Mouse (Mus musculus) intestine, postnatal 0 days (tissue): ENCODE data around the gene Prkcb. TPM values are rescaled to one million over a fixed set of nuclear protein-coding genes. Genes with fewer than 3 reads are reported as not detected.

Source experiments
- ATAC-seq: fragments of 200-750 bp; cut with Nextera tagmentation; 2 replicates; pipeline ENCODE4 v1.8.0; 2017; ENCODE audit warnings: mild to moderate bottlenecking, moderate TSS enrichment, moderate library complexity
- H3K27ac ChIP-seq: fragments of 300-500 bp; sonication (generic); 2 replicates; pipeline ENCODE4 v1.5.1; 2014; ENCODE audit warnings: mild to moderate bottlenecking, low read depth, low read length, moderate library complexity
- H3K27me3 ChIP-seq: fragments of 300-500 bp; sonication (generic); replicated peaks from 2 replicates; pipeline ENCODE4 v1.6.1; 2014; ENCODE audit warnings: low read length, mixed read lengths; ENCODE audit not compliant: control insufficient read depth, insufficient read depth
- H3K36me3 ChIP-seq: fragments of 300-500 bp; sonication (generic); 2 replicates; pipeline ENCODE4 v1.6.1; 2014; ENCODE audit warnings: mild to moderate bottlenecking, moderate library complexity; ENCODE audit not compliant: control insufficient read depth, insufficient read depth
- H3K4me1 ChIP-seq: fragments of 300-500 bp; sonication (generic); replicated peaks from 2 replicates; pipeline ENCODE4 v1.6.1; 2014; ENCODE audit warnings: antibody characterized with exemption, low read length, mixed read lengths; ENCODE audit not compliant: control insufficient read depth, insufficient read depth
- H3K4me2 ChIP-seq: fragments of 300-500 bp; sonication (generic); replicated peaks from 2 replicates; pipeline ENCODE4 v1.6.1; 2014; ENCODE audit warnings: low read depth, mild to moderate bottlenecking, moderate library complexity
- H3K4me3 ChIP-seq: fragments of 300-500 bp; sonication (generic); 2 replicates; pipeline ENCODE4 v1.5.1; 2014; ENCODE audit warnings: low read depth, low read length
- H3K9ac ChIP-seq: fragments of 300-500 bp; sonication (generic); 2 replicates; pipeline ENCODE4 v1.6.1; 2014; ENCODE audit warnings: mild to moderate bottlenecking, low read depth, low read length
- H3K9me3 ChIP-seq: fragments of 300-500 bp; sonication (generic); 2 replicates; pipeline ENCODE4 v1.6.1; 2016; ENCODE audit warnings: mixed run types; ENCODE audit not compliant: control insufficient read depth
- CTCF ChIP-seq: sonication (generic); IDR thresholded peaks from 2 replicates; pipeline ENCODE4 v1.5.1; 2016; ENCODE audit warnings: low read depth, mild to moderate bottlenecking, control low read depth, antibody characterized with exemption, moderate library complexity
- WGBS: fragments of 180-500 bp; shearing (Covaris S2); extraction: QIAGEN DNeasy Blood & Tissue Kit; methylation state at CpG from one replicate; pipeline ENCODE4 v1.1.7; 2014; 5-methylcytosine and 5-hydroxymethylcytosine counted together
- polyA plus RNA-seq: library from polyadenylated mRNA; unstranded; fragments of >200 nt; fragmentation: Nextera tagmentation; extraction: Ambion mirVana; gene quantifications from 2 replicates; pipeline ENCODE4 v1.2.1, GENCODE M21; 2015

Gene Prkcb
- polyA plus RNA-seq, 1 experiment from 2014 or later, result 4.7 TPM

- Histone ChIP-seq H3K9me3 (no peaks in the 10 kb centered on the region), H3K4me3 (no peak overlapping the region), H3K4me1 (no peaks in the 10 kb centered on the region), H3K27me3 (no peaks in the 10 kb centered on the region), H3K4me2 (no peak overlapping the region), H3K27ac (no peak overlapping the region), H3K36me3 (no peaks in the 10 kb centered on the region), H3K9ac (no peak overlapping the region)
- WGBS, result 67% methylated on average over 9 of the region's 9 CpGs
- TF ChIP-seq CTCF, result no peak
- no peak for ATAC-seq
Observed at GRCm38 (mm10) chr7:122596596-122597170, 308.1 kb downstream of the Prkcb start.

- 75% methylated on average over 7 of the region's 7 CpGs for WGBS
Observed at GRCm38 (mm10) chr7:122597313-122597712, 308.8 kb downstream of the Prkcb start.

GRCm38 (mm10) chr7:122600856-122601255 is 312.3 kb downstream of the Prkcb start:
- Histone ChIP-seq H3K9ac (no peak overlapping the region), H3K4me1 (no peaks in the 10 kb centered on the region), H3K9me3 (no peaks in the 10 kb centered on the region), H3K27me3 (no peaks in the 10 kb centered on the region), H3K27ac (no peak overlapping the region), H3K4me3 (no peak overlapping the region), H3K4me2 (no peak overlapping the region), H3K36me3 (no peaks in the 10 kb centered on the region)
- 78% methylated on average over 7 of the region's 7 CpGs for WGBS
- no peak for ATAC-seq
- TF ChIP-seq CTCF, result no peak

More at GRCm38 (mm10) chr7:122597313-122597712, 308.8 kb downstream of the Prkcb start:
- Histone ChIP-seq H3K27me3 (no peaks in the 10 kb centered on the region), H3K27ac (no peak overlapping the region), H3K36me3 (no peaks in the 10 kb centered on the region), H3K4me3 (no peak overlapping the region), H3K4me1 (no peaks in the 10 kb centered on the region), H3K4me2 (no peak overlapping the region), H3K9me3 (no peaks in the 10 kb centered on the region), H3K9ac (no peak overlapping the region)
- TF ChIP-seq CTCF, result no peak
- ATAC-seq, result no peak

GRCm38 (mm10) chr7:122605066-122605465 is 316.5 kb downstream of the Prkcb start:
- no peak overlapping the region for H3K9ac ChIP-seq
- no peak overlapping the region for H3K4me3 ChIP-seq
- H3K4me2 ChIP-seq, result no peak overlapping the region
- H3K36me3 ChIP-seq, result no peaks in the 10 kb centered on the region
- H3K27me3 ChIP-seq, result no peaks in the 10 kb centered on the region
- no peak for TF ChIP-seq CTCF
- no peak overlapping the region for H3K27ac ChIP-seq
- no peak for ATAC-seq
- 78% methylated on average over 5 of the region's 5 CpGs for WGBS
- H3K4me1 ChIP-seq, result no peaks in the 10 kb centered on the region
- no peaks in the 10 kb centered on the region for H3K9me3 ChIP-seq

- Histone ChIP-seq H3K4me2 (no peak overlapping the region), H3K27me3 (no peaks in the 10 kb centered on the region), H3K27ac (no peak overlapping the region), H3K4me3 (no peak overlapping the region), H3K9ac (no peak overlapping the region), H3K9me3 (no peaks in the 10 kb centered on the region), H3K4me1 (no peaks in the 10 kb centered on the region), H3K36me3 (no peaks in the 10 kb centered on the region)
- WGBS, result 53% methylated on average over 4 of the region's 4 CpGs
- ATAC-seq, result no peak
- TF ChIP-seq CTCF, result no peak
Observed at GRCm38 (mm10) chr7:122609420-122609819, 320.9 kb downstream of the Prkcb start.

- no peak for TF ChIP-seq CTCF
- Histone ChIP-seq H3K27me3 (no peaks in the 10 kb centered on the region), H3K4me1 (no peaks in the 10 kb centered on the region), H3K27ac (no peak overlapping the region), H3K4me2 (no peak overlapping the region), H3K36me3 (no peaks in the 10 kb centered on the region), H3K9ac (no peak overlapping the region), H3K9me3 (no peaks in the 10 kb centered on the region), H3K4me3 (no peak overlapping the region)
- ATAC-seq, result no peak
- WGBS, result 61% methylated on average over 7 of the region's 7 CpGs
Observed at GRCm38 (mm10) chr7:122610161-122610560, 321.6 kb downstream of the Prkcb start.

GRCm38 (mm10) chr7:122613876-122614275 is 325.3 kb downstream of the Prkcb start:
- Histone ChIP-seq H3K27ac (no peak overlapping the region), H3K36me3 (no peaks in the 10 kb centered on the region), H3K4me3 (no peak overlapping the region), H3K9me3 (no peaks in the 10 kb centered on the region), H3K4me1 (no peaks in the 10 kb centered on the region), H3K9ac (no peak overlapping the region), H3K27me3 (no peaks in the 10 kb centered on the region), H3K4me2 (no peak overlapping the region)
- no peak for ATAC-seq
- TF ChIP-seq CTCF, result no peak
- 74% methylated on average over 4 of the region's 4 CpGs for WGBS
